Mouse (Mus musculus): ENCODE measurements around the gene Cib4. TPM values are rescaled to one million over a fixed set of nuclear protein-coding genes. Genes with fewer than 3 reads are reported as not detected.
A peak's percentile ranks its signal among the peaks of the same experiment; 100 is the strongest.

The Cib4 gene
- polyA plus RNA-seq, 1 experiment from 2014 or later: not detected

DNA sequence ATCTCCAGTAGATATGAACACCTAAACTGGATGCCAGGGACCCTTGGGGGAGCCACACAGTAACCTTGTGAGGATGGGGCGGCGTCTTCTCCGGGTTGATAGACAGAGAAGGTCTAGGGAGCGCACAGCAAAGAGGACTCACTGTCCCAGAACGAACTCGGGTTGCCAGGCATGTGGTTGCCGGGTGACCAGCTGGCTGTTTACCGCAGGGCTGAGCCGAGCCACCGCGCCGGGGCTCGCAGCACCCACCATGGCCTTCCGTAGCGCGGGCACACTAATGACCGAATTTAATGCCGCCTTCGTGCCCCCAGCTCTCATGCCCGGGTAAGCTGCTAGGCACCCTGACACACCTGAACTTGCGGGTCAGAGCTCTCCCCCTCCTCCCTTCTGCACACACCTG is 79.8 kb downstream of the Cib4 start, which contains the start of gene 1700001C02Rik:
Gene 1700001C02Rik, plus strand, starts transcription at position 187 of the 400 bp plus-strand sequence.
- no peaks in the 10 kb centered on the region for H3K4me1 ChIP-seq (ENCODE audit: control insufficient read depth, insufficient read depth, low read length)
- H3K9me3 ChIP-seq (ENCODE audit: control insufficient read depth, low read length): no peaks in the 10 kb centered on the region
- DNase-seq (ENCODE audit: low spot score): no peak
- H3K27me3 ChIP-seq (ENCODE audit: control insufficient read depth, insufficient read depth, low read length): peaks cover 10% of the 10 kb centered on the region
- ATAC-seq (ENCODE audit: insufficient read depth, low FRiP score, low TSS enrichment): no peak
- no peak within 1 kb of the TSS for H3K27ac ChIP-seq (ENCODE audit: low read depth, low read length)
- no peak within 1 kb of the TSS for H3K4me3 ChIP-seq (ENCODE audit: low read depth, low read length)
- H3K9ac ChIP-seq (ENCODE audit: low read length): no peak within 1 kb of the TSS
- H3K4me2 ChIP-seq (ENCODE audit: low read depth): peak within 1 kb of the TSS; percentile 24
- WGBS: 12% methylated on average over 21 of the region's 21 CpGs
- H3K36me3 ChIP-seq (ENCODE audit: control insufficient read depth, insufficient read depth, low read length): no peaks in the 10 kb centered on the region

DNA sequence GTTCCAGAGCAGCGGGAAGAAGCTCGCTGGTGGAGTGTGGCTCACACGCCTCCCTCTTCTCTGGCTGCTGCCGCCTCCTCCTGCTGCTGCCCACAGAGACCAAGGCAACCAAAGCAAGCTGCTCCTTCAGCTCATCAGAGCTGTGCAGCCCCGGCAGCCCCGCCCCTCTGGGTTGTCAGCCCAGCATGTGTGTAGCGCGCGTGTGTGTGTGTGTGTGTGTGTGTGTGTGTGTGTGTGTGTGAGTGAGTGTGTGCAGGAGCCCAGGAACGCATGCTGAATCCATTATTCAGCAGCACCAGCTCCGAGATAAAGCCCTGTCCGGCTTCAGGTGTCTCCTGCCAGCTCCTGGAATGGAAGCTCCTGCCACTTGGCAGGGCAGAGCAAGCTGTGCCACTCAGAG is 83.8 kb downstream of the Cib4 start, which contains the start of gene Otof:
Gene Otof, minus strand, starts transcription at position 112 of the 400 bp plus-strand sequence.
- DNase-seq (ENCODE audit: low spot score) (peak; percentile 27), ATAC-seq (ENCODE audit: insufficient read depth, low FRiP score, low TSS enrichment) (no peak)
- Histone ChIP-seq H3K9ac (ENCODE audit: low read length) (no peak within 1 kb of the TSS), H3K36me3 (ENCODE audit: control insufficient read depth, insufficient read depth, low read length) (no peaks in the 10 kb centered on the region), H3K27me3 (ENCODE audit: control insufficient read depth, insufficient read depth, low read length) (peaks cover 7% of the 10 kb centered on the region), H3K27ac (ENCODE audit: low read depth, low read length) (no peak within 1 kb of the TSS), H3K4me2 (ENCODE audit: low read depth) (no peak within 1 kb of the TSS), H3K4me3 (ENCODE audit: low read depth, low read length) (no peak within 1 kb of the TSS), H3K9me3 (ENCODE audit: control insufficient read depth, low read length) (no peaks in the 10 kb centered on the region), H3K4me1 (ENCODE audit: control insufficient read depth, insufficient read depth, low read length) (no peaks in the 10 kb centered on the region)
- WGBS: 50% methylated on average over 11 of the region's 12 CpGs

DNA sequence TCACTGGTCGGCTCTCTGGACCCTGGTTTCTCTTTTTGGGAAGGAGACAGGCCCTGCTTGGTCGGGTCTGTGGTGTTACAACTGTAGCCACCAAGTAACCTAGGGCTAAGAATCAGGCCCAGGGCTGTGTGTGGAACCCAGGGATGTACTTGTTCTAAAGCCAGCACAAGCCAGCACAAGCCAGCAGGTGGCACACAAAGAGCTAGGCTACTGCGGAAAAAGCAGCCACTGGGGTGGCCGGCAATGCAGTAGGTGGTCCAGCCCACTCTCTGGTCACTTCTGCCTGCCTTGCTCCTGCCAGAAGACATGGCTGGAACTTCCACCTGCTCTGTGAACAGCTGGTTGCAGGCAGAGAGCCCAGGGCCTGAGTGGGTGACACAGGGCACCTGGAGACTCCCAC is 85.5 kb downstream of the Cib4 start:
- Histone ChIP-seq H3K9me3 (ENCODE audit: control insufficient read depth, low read length) (no peaks in the 10 kb centered on the region), H3K9ac (ENCODE audit: low read length) (no peak overlapping the region), H3K27ac (ENCODE audit: low read depth, low read length) (no peak overlapping the region), H3K4me2 (ENCODE audit: low read depth) (no peak overlapping the region), H3K4me3 (ENCODE audit: low read depth, low read length) (no peak overlapping the region), H3K36me3 (ENCODE audit: control insufficient read depth, insufficient read depth, low read length) (no peaks in the 10 kb centered on the region), H3K4me1 (ENCODE audit: control insufficient read depth, insufficient read depth, low read length) (no peaks in the 10 kb centered on the region), H3K27me3 (ENCODE audit: control insufficient read depth, insufficient read depth, low read length) (no peaks in the 10 kb centered on the region)
- 46% methylated on average over 4 of the region's 4 CpGs for WGBS
- DNase-seq (ENCODE audit: low spot score) (peak; percentile 27), ATAC-seq (ENCODE audit: insufficient read depth, low FRiP score, low TSS enrichment) (no peak)

DNA sequence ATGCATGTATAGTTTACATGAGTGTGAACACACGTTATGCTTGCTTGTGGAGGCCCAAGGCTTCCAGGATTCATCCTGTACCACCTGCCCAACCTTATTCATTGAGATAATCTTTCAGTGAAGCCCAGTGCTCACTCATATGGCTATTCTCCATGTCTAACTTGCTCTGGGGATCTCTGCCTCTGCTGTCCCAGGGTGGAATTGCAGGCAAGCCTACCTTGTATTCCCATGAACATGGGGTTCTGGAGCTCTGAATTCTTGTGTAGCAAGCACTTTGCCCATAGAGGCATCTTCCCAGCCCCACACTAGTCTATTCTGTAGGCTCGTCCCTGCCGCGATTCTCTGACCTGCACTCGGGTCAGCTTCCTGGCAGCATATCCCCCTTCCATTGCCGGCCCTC is 89.6 kb downstream of the Cib4 start:
- no peak for ATAC-seq (ENCODE audit: insufficient read depth, low FRiP score, low TSS enrichment)
- WGBS: 54% methylated on average over 6 of the region's 6 CpGs

DNA sequence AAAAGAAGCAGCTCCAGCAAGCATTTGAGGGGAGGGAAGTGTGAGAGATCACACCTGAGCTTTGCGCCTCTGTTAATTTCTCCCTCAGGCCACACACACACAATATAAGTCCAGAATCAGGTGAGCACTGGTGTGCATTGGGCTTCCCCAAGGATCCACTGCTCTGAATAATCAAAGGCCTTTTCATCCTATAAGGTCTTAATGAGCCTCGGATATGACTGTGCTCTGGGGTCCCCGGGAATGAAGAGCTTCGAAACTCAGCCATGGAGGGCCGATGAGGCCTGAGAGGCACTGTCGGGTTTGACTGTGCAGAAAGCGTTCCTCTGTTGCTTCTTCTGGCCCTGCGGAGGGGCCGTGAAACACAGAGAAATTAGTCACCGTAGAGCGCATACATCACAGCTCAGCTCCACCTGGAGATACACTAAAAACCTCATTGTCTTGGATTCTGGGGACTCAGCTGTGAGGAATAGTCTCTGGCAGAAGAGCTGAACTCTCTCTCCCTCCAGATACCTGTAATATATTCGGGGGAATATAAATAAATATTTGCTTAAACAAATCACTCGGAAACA is 101.2 kb downstream of the Cib4 start:
- 84% methylated on average over 13 of the region's 13 CpGs for WGBS
- H3K9me3 ChIP-seq (ENCODE audit: control insufficient read depth, low read length): no peaks in the 10 kb centered on the region

More for the DNA sequence above, 89.6 kb downstream of the Cib4 start:
- no peak for DNase-seq (ENCODE audit: low spot score)
- Histone ChIP-seq H3K9ac (ENCODE audit: low read length) (no peak overlapping the region), H3K27ac (ENCODE audit: low read depth, low read length) (no peak overlapping the region), H3K4me3 (ENCODE audit: low read depth, low read length) (no peak overlapping the region), H3K27me3 (ENCODE audit: control insufficient read depth, insufficient read depth, low read length) (no peaks in the 10 kb centered on the region), H3K36me3 (ENCODE audit: control insufficient read depth, insufficient read depth, low read length) (no peaks in the 10 kb centered on the region), H3K9me3 (ENCODE audit: control insufficient read depth, low read length) (no peaks in the 10 kb centered on the region), H3K4me2 (ENCODE audit: low read depth) (no peak overlapping the region), H3K4me1 (ENCODE audit: control insufficient read depth, insufficient read depth, low read length) (no peaks in the 10 kb centered on the region)

DNA sequence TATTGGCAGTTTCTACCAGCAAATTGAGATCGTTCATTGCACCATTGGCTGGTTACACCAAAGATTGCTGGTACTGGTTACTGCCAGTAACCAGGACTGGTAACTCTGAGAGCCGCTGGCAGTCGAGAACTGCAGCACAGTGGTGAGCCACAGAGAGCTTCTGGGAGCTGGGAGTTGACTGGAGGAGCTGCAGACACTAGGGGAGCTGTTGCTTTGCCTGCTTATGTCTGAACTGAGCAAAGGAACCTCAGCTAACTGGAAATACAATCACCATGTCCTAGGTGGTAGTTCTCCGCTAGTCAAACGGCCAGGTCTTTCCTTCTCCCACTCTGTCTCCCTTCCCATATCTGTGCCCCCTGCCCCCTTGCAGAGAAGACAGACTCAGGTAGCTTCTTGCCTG is 103.4 kb downstream of the Cib4 start:
- Histone ChIP-seq H3K36me3 (ENCODE audit: control insufficient read depth, insufficient read depth, low read length) (no peaks in the 10 kb centered on the region), H3K27me3 (ENCODE audit: control insufficient read depth, insufficient read depth, low read length) (no peaks in the 10 kb centered on the region), H3K9me3 (ENCODE audit: control insufficient read depth, low read length) (no peaks in the 10 kb centered on the region), H3K27ac (ENCODE audit: low read depth, low read length) (no peak overlapping the region), H3K4me1 (ENCODE audit: control insufficient read depth, insufficient read depth, low read length) (no peaks in the 10 kb centered on the region), H3K9ac (ENCODE audit: low read length) (no peak overlapping the region), H3K4me3 (ENCODE audit: low read depth, low read length) (no peak overlapping the region), H3K4me2 (ENCODE audit: low read depth) (no peak overlapping the region)
- 79% methylated on average over 5 of the region's 5 CpGs for WGBS
- DNase-seq (ENCODE audit: low spot score): no peak
- no peak for ATAC-seq (ENCODE audit: insufficient read depth, low FRiP score, low TSS enrichment)

More for the DNA sequence above, 101.2 kb downstream of the Cib4 start:
- Histone ChIP-seq H3K4me1 (ENCODE audit: control insufficient read depth, insufficient read depth, low read length) (no peaks in the 10 kb centered on the region), H3K36me3 (ENCODE audit: control insufficient read depth, insufficient read depth, low read length) (no peaks in the 10 kb centered on the region), H3K27ac (ENCODE audit: low read depth, low read length) (no peak overlapping the region), H3K9ac (ENCODE audit: low read length) (no peak overlapping the region), H3K27me3 (ENCODE audit: control insufficient read depth, insufficient read depth, low read length) (no peaks in the 10 kb centered on the region), H3K4me3 (ENCODE audit: low read depth, low read length) (no peak overlapping the region), H3K4me2 (ENCODE audit: low read depth) (no peak overlapping the region)
- ATAC-seq (ENCODE audit: insufficient read depth, low FRiP score, low TSS enrichment) (no peak), DNase-seq (ENCODE audit: low spot score) (no peak)

DNA sequence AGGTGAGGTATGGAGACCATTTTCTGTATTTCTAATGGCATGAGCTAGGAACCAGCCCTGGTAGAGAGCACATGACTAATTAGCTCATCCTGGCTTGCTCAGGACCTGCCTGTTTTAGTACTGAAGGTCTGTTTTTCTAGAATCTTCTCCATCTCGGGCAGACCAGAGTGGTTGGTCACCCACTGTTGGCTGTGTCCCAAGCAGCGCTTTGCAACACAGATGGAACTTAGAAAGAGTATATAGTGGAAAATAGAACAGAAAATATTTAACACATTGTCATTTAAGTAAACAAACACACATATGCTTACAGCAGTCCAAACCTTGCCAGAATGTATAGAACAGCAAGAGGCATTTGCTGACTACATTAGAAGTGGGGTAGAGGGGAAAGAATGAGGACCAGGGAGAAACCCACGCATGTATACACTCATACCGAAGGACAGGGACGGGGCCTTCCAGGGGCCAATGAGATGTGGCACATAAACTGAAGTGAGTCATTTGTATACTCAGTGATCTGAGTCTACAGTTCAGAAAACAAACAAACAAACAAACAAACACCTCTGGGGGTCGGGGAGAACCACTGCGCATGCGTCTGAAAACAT is 105.2 kb downstream of the Cib4 start:
- no peak for DNase-seq (ENCODE audit: low spot score)
- Histone ChIP-seq H3K36me3 (ENCODE audit: control insufficient read depth, insufficient read depth, low read length) (no peaks in the 10 kb centered on the region), H3K4me3 (ENCODE audit: low read depth, low read length) (no peak overlapping the region), H3K27ac (ENCODE audit: low read depth, low read length) (no peak overlapping the region), H3K4me2 (ENCODE audit: low read depth) (no peak overlapping the region), H3K9me3 (ENCODE audit: control insufficient read depth, low read length) (no peaks in the 10 kb centered on the region), H3K9ac (ENCODE audit: low read length) (no peak overlapping the region), H3K4me1 (ENCODE audit: control insufficient read depth, insufficient read depth, low read length) (no peaks in the 10 kb centered on the region), H3K27me3 (ENCODE audit: control insufficient read depth, insufficient read depth, low read length) (no peaks in the 10 kb centered on the region)
- 89% methylated on average over 8 of the region's 8 CpGs for WGBS
- ATAC-seq (ENCODE audit: insufficient read depth, low FRiP score, low TSS enrichment): no peak

DNA sequence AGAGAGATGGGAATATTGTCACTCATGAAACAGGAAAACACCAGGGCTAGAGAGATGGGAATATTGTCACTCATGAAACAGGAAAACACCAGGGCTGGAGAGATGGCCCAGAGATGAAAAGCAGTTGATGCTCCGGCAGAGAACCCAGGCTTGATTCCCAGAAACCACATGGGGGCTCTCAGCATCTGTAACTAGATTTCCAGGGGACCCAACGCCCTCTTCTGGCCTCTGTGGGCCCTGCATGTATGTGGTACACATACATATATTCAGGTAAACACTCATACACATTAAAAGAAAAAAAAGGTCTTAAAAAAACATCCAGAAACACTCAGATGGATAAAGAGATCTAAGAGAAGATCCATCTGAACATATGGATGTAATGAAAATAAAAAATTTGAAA is 106.7 kb downstream of the Cib4 start:
- no peaks in the 10 kb centered on the region for H3K36me3 ChIP-seq (ENCODE audit: control insufficient read depth, insufficient read depth, low read length)

More for the DNA sequence above, 106.7 kb downstream of the Cib4 start:
- no peak overlapping the region for H3K27ac ChIP-seq (ENCODE audit: low read depth, low read length)
- no peak overlapping the region for H3K9ac ChIP-seq (ENCODE audit: low read length)
- WGBS: 45% methylated on average over 2 of the region's 2 CpGs
- no peaks in the 10 kb centered on the region for H3K27me3 ChIP-seq (ENCODE audit: control insufficient read depth, insufficient read depth, low read length)
- no peaks in the 10 kb centered on the region for H3K4me1 ChIP-seq (ENCODE audit: control insufficient read depth, insufficient read depth, low read length)
- no peak for ATAC-seq (ENCODE audit: insufficient read depth, low FRiP score, low TSS enrichment)
- H3K4me3 ChIP-seq (ENCODE audit: low read depth, low read length): no peak overlapping the region
- no peak for DNase-seq (ENCODE audit: low spot score)
- no peak overlapping the region for H3K4me2 ChIP-seq (ENCODE audit: low read depth)
- no peaks in the 10 kb centered on the region for H3K9me3 ChIP-seq (ENCODE audit: control insufficient read depth, low read length)

Measured in neural tube, embryonic 11.5 days (tissue).